Mouse (Mus musculus) embryo, embryonic 10.5 days (tissue): Measurements from ENCODE around the gene Gm11492.
A peak's percentile ranks its signal among the peaks of the same experiment; 100 is the strongest.

ENCODE experiments used
- DNase-seq: peaks from one replicate; pipeline ENCODE4 v3.0.0-alpha.2; 2015; ENCODE audit warnings: low spot score

Gene Gm11492

DNA sequence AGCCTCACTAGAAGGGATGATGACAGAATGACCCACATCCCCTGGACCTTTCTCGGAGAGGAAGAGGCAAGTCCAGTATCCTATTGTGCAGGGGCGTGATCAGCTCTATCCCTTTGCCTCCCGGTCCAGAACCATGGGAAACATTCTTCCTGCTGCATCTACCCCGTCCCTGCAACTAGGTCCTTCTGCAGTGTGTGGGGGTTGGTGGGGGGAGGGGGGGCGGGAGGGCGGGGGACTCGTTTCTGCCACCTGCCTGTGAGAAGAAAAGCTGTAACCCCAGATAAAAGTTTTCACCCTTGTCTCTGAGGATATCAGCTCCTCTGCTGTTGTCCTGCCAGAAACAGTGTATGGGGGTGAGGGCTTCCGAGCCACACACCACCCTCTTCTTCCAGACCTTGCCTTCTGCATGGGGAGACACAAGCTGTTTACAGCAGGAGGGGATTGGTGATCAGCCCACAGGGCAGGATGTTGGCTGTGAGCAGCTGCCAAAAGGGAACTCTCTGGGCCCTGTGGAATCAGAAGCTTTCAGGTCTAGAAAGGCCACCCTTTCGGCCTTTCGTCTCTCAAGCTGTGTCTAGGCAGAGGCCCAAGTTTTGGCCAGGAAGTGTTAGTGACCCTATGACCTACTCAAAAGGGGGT lies 12.6 kb downstream of the Gm11492 start:
- no peak for DNase-seq

GRCm38 (mm10) chr11:87579713-87580112 lies 13.3 kb downstream of the Gm11492 start:
- no peak for DNase-seq

DNA sequence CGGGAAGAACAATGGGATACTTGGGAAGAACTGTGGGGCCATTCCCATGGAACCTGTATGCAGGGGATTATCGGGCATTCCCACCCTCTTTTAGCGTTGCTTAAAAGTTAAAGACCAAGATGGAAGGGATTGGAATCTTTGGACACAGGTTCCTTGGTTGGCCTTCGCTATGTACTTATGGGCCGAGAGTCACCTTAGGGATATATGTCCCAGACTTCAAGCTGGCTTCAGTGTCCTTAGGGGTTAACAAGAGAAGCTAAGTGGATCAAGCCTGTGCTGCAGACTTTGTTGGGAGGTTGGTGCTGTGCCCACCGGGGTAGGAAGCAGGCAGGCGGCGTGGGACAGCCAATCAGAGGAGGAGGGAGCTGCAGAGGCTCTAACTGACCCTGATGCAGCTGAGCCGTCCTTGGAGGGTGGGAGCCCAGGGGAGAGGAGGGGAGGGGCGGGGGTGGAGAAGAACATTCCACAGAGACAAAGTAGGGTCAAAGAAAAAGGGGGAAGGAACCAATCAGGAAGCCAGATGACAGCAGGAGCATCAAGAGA lies 14.2 kb downstream of the Gm11492 start:
- no peak for DNase-seq

DNA sequence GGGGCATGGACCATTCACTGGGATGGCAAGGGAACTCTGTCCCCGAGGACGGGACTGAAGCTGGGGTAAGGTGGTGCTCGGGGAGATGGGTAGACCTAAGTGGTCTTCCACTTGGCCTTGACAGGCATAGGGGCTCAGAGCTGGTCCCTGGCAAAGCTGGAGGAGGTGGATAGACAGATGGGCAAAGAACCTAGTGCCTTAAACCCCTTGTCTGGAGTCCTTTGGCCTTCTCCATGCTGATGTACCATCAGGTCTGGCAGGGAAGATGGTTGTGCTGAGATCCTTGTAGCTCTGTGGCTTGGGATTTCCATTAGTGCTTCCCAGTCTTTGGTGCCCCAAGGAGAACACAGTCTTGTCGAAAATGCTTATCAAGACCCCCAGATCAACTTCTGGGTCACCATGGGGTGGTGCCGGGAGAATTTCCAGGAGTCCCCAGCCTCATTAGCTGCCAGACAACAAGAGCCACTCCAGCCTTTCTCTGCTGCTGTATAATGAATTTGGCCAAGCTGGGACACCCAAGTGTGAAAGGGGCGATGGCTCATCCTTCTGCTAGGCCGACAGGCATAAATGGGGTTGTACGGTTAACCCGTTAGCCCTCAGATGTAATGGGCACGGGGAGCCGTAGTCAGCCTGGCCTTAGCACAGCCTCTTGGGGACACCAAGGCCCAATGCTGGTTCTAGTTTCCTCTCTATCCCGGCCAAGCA lies 14.9 kb downstream of the Gm11492 start:
- no peak for DNase-seq

DNA sequence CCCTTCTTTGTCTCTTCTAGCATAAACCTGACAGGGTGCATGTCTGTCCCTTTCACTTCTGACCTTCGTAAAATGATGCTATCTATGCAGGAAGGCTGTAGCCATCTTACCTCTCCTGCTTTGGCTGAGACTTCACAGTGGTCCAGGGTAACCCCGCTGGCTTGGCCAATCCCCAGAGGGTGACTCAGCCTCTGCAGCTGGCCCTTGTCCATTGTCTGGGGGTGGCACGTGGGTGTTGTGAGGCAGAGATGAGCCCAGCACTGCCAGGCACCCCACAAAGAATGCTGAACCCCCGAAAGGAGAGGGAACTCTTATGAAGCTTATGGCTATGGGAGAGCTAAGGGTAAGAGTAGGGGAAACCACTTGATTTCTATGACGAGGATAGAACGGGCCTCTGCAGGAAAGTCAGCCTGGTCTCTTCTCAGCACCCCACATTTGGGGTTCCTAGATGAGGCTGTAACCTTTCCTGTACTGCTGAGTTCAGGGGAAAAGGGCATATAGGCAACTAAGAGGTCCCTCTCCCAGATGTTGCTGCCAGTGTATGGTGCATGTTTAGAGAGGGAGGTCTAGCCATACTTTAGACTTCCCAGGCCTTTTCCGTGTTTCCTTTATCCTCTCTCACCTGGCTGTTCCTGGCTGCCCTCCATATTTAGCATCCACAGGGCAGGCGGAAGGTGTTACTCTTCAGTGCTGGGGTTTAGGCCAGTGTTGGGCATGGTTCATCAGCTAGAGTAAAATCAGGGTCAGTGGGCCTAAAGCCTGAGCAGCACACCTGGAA lies 15.7 kb downstream of the Gm11492 start:
- DNase-seq: no peak

GRCm38 (mm10) chr11:87583291-87584034 lies 17.0 kb downstream of the Gm11492 start:
- no peak for DNase-seq

DNA sequence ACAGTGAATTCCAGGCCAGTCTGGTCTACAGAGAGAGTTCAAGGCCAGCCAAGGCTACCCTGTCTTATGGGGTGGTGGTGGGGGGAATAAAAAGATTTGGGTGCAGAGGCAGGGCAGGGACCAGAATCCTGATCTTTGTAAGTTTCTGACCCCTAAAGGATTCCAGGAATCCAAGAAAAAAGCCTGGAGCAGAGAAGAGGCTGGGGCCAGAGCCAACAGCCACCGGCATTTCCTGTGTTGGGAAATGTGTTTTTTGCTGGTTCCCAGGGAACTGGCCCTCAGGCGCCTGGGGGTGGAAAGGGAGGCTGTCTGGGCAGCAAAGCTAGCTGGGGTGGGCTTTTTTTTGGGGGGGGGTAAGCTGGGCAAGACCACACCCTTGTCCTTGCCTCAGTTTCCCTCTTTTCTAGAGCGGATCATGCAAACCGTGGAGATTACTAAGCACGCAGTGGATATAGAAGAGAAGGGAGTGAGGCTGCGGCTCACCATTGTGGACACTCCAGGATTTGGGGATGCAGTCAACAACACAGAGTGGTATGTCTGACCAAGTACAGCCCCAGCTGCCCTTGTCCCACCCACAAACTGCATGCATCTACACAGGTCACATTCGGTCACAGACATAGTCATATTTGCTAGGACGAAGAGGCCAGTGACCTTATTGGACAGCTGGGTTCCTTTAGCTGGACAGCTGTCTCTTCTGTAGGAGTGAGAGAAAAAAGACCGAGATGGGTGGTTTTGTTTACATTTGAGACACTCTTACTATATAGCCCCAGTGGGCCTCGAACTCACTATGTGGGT lies 18.5 kb downstream of the Gm11492 start:
- DNase-seq: no peak

- DNase-seq: no peak
These were observed 20.9 kb downstream of the Gm11492 start for GRCm38 (mm10) chr11:87587211-87587874.

- DNase-seq: no peak
These were observed 23.2 kb downstream of the Gm11492 start for GRCm38 (mm10) chr11:87589605-87590004.

DNA sequence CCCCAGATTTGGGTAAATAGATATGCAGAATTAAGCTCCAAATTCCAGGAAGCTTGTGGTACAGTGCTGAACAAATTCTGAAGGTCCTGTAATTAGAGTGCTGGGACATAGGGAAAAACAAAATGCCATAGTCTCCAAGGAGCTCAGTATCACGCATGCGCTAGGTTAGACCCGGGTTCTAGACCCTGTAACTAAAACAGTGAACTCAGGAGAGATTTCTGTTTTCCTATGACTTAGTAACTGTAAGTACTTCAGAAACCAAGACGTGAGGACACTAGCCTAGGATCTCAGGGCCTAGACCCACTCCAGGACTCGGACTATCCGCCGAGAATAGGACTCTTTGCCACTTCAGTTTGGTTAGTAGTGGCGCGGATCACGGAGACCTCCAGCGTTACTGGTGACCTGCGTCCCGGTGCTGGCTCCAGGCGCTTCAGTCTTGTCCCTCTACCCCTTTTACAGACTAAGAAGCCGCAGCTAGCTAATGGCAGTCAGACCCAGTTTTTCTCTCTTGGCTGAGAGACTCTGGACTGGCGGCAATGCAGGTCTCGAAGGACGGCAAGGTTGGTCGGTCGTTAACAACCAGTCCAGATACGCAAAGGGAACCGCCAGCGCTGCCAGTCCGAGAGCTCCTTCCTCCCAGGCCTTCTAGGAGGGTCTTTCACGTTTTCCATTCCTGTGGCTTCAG lies 24.5 kb downstream of the Gm11492 start:
- peak; percentile 66 for DNase-seq

- peak; percentile 99 for DNase-seq
These were observed 25.3 kb downstream of the Gm11492 start, which contains the start of gene Mtmr4 for GRCm38 (mm10) chr11:87591526-87592353. Mtmr4 (plus strand) TSS chr11:87592162.

DNA sequence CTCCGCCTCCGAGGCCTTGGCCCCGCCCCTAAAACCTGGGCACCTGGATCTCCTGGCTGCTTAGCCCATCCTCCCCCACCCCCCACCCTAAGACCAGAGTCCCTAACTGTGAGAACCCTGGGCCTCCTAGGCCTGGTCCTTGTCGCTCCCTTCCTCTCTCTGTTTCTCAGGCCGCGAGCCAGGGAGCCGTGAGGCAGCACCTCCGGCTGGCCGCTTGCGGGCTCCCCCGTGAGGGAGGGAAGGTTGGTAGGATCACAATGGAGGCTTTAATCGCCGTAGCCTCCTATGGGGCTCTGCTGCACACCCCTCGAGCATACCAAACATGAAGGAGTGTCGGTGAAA lies 25.9 kb downstream of the Gm11492 start:
- DNase-seq: no peak

- no peak for DNase-seq
These were observed 26.5 kb downstream of the Gm11492 start for GRCm38 (mm10) chr11:87592713-87593598.

DNA sequence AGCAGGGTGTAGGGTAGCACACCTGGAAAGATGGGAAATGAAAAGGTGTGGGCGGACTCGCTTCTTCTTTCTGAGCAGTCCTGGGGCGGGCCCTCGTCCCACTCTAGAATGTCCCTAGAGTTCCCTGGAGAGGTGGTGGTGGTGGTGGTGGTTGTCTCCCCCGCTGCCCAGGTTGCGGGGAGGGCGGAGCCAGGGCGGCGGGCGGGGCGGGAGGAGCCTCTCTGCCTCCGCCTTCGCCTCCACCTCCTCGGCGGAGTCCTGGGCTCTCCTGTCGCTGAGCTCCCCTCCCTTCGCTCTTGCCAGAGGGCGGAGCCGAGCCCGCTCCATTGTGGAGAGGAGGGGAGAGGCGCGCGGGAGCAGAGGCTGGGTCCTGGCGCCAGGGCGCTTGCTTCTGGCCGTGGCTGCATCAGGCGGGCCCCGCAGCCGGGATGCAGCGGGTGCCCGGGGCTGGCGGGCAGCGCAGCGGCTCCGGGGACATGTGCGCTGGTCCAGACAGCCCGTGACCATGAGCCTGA lies 28.9 kb downstream of the Gm11492 start:
- peak; percentile 93 for DNase-seq

GRCm38 (mm10) chr11:87595976-87596375 lies 29.5 kb downstream of the Gm11492 start:
- DNase-seq: no peak

DNA sequence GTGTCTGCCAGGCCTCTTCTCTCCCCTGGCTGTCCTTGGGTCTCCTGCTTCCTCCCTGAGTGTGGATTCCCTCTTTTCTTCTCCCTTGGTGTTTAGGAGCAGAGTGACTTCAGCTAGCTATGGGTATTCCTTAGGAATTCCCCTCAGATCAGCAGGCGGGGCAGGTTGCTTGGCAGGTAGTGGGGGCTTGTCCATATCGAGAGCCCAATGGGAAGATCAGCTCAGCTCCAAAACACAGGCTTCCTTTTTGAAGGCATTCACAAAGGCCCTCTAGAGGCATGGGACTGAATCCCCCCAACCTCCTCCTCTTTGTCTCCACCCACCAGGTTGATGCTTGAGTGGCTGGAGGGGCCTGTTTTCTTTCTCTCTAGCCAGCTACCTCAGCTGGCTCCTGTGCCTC lies 30.0 kb downstream of the Gm11492 start:
- DNase-seq: no peak

DNA sequence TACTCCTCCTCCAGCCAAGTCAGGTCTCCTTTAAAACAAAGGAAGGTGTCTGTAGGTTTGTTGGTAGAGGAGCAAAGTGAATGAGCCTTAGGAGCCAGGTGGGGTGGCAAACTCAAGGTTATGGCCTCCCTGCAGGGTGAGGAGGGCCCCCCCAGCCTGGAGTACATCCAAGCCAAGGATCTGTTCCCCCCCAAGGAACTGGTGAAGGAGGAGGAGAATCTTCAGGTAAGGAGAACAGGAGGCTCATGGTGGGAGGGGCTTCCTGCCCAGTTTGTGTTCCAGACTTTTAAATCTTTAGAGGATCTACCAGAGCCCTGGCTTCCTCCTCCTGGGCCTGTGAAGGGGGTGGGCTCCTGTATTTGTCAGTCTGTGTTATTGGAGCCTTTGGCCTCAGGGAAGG lies 30.6 kb downstream of the Gm11492 start:
- no peak for DNase-seq
